Mouse (Mus musculus) bone marrow, adult 2 months (tissue): ENCODE measurements around the gene Plpp3.

Experiments
- CTCF ChIP-seq: fragments of 200-500 bp; IDR thresholded peaks from 2 replicates; pipeline ENCODE4 v1.5.1; 2011; ENCODE audit warnings: low read length, control low read depth; ENCODE audit not compliant: control insufficient read depth, insufficient read depth
- POLR2A ChIP-seq: fragments of 200-500 bp; IDR thresholded peaks from 2 replicates; pipeline ENCODE4 v1.6.1; 2011; ENCODE audit warnings: low read depth, mild to moderate bottlenecking, control low read depth, low read length, borderline replicate concordance; ENCODE audit not compliant: control insufficient read depth

GRCm38 (mm10) chr4:105244931-105245330 is 87.8 kb downstream of the Plpp3 start:
- TF ChIP-seq CTCF: no peak
- no peak for TF ChIP-seq POLR2A
